Mouse (Mus musculus) layer of hippocampus, adult 6 months (tissue): Measurements from ENCODE around the gene Pimreg. TPM values are rescaled to one million over a fixed set of nuclear protein-coding genes. Genes with fewer than 3 reads are reported as not detected.

Source experiments
- long read RNA-seq, 2 experiments: library from polyadenylated mRNA; unstranded; transcript quantifications; one replicate each; pipeline ENCODE4 v2.0.0; 2019 to 2020
- polyA plus RNA-seq: library from polyadenylated mRNA; unstranded; fragments of <200 nt; fragmentation: Nextera tagmentation; gene quantifications from 2 replicates; pipeline ENCODE4 v1.2.3, GENCODE M21; 2021

The Pimreg gene
- polyA plus RNA-seq = 0.44 and 0.62 TPM in 2 replicates
- long read RNA-seq, experiment 1 = 0 reads
- long read RNA-seq, experiment 2 = 0 reads

GRCm38 (mm10) chr11:72041768-72042607, at the start of gene Pimreg:
Gene Pimreg (plus strand): TSS chr11:72042032.

GRCm38 (mm10) chr11:72037409-72037808, 4.4 kb upstream of the Pimreg start, which contains the start of gene Aipl1:
Gene Aipl1 (minus strand): TSS chr11:72037509.

Other genes with a start within 250 kb of the Pimreg start
- not detected in 2 replicates for gene Aipl1, start 4.5 kb upstream of the Pimreg start, polyA plus RNA-seq
- 3.2 and 4.2 TPM in 2 replicates for gene Pitpnm3, start 93.7 kb downstream of the Pimreg start, polyA plus RNA-seq
- 0.05 and 0.08 TPM in 2 replicates for gene Gm43951, start 164.8 kb downstream of the Pimreg start, polyA plus RNA-seq
- 2.5 and 3.0 TPM in 2 replicates for gene 4933427D14Rik, start 165.4 kb downstream of the Pimreg start, polyA plus RNA-seq
- 142 and 143 TPM in 2 replicates for gene Txndc17, start 165.5 kb downstream of the Pimreg start, polyA plus RNA-seq
- 30.2 and 32.5 TPM in 2 replicates for gene Med31, start 173.6 kb downstream of the Pimreg start, polyA plus RNA-seq
- gene Slc13a5, start 225.2 kb downstream of the Pimreg start, polyA plus RNA-seq = 5.8 and 8.2 TPM in 2 replicates